Mouse (Mus musculus) cerebral cortex, adult 2 months (tissue): ENCODE data around the gene Eea1.

Experiments
- WGBS: fragments of 180-500 bp; shearing (Covaris S2); methylation state at CpG from one replicate; pipeline ENCODE4 v1.1.7; 2018; 5-methylcytosine and 5-hydroxymethylcytosine counted together

Gene Eea1

DNA sequence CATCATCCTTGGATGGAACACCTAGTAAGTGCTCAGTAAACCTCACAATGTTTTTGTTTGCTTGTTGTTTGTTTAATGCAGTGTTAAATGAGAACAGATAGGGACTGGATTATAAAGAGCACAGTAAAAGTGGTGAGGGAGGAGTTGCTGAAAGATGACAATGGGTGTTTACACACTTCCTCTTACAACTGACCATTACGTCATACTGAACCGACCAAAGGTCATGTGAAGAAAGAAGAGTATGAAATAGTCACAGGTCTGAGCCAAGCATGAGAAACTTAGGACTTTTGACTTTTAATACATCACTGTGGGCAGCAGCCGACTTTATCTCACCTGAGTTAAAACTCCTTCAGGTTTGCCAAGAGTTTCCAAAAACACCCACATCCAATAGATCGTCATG is 135.0 kb downstream of the Eea1 start:
- 57% methylated on average over 4 of the region's 4 CpGs for WGBS

DNA sequence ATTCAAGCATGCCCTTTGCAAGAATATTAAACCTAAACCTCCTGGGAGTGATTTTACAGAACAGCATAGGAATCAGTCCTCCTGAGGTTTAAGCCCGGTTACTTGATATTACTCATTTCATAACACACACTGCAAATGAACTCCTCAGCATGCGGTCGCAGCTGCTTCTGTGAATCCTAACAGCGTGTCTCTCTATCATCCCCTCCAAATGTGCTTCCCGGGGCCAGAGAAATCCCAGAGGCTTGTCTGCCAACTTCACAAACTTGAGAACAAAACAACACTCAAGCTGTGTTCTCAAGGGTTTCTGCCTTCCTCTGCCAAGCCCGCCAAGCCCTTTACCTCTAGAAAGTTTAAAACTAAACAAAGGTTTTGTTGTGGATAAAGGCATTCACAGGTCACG is 135.4 kb downstream of the Eea1 start:
- 16% methylated on average over 7 of the region's 7 CpGs for WGBS

DNA sequence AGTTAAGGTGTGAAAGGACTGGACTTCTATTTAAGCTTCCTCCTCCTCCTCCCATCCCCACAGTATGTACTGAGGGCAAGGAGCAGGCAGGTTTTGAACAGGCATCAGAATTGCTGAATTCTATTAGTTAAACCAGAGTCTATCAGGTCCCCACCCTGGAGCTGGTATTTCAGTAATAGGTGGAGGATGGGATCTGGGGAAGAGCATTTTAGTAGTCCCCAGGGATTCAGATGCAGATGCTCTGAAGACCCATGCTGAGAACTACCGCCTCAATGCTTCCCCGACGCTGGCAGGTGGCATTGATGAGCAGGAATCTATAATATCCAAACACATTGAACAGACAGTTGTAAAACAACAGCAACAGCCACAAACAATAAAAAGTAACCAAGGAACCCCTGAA is 136.0 kb downstream of the Eea1 start:
- WGBS, result 76% methylated on average over 3 of the region's 3 CpGs

DNA sequence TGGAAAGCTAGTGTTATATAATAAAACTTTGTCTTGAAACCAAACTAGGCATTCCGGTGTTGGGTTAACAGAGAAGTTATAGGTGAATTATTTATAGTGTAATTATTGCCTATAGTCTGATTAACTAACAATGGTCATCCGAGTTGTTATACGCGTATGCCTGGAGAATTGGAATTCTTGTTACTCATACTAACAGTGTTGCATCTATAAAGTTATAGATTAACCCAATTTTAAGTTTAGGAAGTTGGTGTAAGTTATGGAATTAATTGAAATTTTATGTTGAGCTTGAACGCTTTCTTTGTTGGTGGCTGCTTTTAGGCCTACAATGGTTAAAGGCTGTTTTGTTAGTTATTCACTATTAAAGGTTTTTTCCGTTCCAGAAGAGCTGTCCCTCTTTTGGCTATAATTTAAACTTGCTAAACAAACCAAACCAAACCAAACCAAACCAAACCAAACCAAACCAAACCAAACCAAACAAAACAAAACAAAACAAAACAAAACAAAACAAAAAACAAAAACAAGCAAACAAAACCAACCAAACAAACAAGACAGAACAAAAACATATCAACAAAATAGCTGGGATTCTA is 137.1 kb downstream of the Eea1 start:
- 62% methylated on average over 6 of the region's 6 CpGs for WGBS

DNA sequence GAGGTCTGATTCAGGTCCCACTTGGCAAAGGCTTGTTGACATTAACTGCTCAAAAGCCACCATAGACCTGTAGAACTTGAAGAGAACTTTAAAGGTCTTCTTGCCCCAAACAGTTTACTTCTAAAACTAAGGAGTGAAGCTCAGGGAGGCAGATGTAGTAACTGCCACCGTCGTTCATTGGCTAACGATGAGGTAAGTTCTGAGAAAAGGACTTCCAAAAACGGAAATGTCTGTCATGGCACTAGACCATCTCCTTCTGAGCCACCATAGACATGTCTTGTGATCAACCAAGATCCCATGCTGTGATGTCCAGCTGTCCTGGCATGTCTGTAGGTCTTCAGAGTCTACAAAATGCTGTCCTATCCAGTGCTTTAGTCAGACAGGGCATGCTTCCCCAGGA is 139.4 kb downstream of the Eea1 start:
- 86% methylated on average over 4 of the region's 4 CpGs for WGBS

DNA sequence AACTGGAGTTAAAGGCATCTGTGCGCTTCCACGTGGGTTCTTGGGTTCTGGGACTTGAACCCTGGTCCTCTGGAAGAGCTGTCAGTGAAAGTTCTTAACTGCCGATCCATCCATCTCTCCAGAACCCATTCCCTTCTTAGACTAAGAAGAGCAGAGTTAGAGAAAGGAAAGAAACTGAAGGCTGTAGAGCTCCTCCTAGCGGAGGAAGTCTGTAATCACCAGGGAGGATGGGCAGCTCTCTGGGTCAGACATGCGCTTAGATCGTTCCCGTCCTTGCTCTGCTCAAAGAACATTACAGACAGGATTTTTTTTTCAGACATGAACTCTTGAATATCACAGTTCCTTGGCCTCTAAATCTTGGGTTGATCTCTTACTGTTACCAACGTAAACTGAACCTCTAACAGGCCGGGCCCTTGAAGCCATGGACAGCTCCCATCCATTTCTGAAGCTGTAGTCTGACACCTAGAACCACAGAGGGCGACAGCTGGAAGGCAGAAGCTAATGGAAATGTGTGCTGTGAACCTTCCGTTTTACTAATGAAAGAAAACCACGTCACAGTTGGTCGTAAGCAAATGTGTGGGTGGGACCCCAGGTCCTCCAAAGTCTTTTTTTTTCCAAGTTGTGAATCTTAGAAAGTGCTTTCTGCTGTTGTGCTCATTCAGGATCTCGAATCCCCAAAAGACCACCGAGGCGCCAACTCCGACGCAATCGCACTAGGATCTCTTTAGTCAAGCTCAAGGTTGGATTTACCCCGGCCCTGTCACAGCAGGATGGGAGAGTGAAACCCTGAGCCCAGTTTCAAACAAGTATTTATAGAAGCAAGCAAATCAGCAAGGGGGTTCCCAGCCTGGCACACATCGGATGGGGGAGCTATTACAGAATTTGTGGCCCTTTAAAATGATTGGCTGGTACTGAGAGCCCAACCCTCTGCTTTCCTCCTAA is 140.3 kb downstream of the Eea1 start:
- 71% methylated on average over 21 of the region's 21 CpGs for WGBS

DNA sequence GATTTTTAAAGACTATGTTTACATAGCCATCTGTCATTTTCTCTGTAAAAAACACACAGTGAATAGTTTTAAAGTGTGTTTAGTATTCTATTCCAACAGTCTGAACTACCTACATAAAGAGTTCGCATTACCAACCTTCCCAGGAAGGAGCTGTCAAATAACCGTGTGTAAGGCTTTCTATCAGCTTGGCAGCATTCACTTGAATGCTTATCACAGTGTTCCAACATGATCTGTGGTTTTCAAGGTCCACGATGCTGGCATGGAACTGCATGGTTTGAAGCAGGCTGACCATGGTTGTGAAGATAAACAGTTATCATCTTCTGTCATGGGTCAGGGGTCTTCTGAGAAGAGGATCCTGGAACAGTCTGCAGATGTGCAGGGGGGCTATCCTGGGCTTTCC is 141.8 kb downstream of the Eea1 start:
- WGBS, result 50% methylated on average over 3 of the region's 3 CpGs

DNA sequence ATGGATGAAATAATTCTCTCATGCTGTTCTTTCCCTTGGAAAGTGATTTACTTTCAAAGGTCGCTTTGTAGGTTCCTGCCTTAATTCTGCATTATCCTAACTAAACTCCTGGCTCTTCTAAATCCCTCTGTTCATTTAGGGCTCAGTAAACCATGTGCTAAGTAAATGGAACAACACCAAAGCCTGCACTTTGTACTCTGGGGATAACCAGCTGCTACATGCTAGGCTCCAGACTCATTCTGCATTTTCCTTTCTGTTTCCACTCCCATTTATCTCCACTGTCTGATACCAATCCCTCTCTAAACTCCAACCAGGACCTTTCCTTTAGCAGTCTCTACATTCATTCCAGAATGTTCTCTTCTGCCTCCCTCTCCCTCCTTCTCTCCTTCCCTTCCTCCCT is 149.3 kb downstream of the Eea1 start:
- WGBS, result 73% methylated on average over 1 of the region's 1 CpGs

DNA sequence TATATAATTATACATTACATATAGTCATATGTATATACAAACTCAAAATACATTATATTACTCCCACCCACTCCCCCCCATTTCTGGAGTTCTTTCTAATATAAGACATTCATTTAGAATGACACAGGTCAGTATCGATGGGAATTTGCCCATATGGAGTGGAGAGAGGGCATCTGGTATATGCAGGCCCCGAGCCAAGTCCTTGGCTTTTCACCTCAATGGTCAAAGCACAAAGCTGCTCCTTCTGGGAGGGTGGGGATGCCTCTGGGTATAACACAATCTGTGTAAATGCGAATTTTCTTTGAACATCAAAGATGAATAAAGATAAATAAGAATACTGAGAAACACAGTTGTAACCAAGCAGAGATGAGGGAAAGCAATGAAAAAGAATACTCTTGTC is 149.9 kb downstream of the Eea1 start:
- WGBS, result 83% methylated on average over 3 of the region's 3 CpGs

DNA sequence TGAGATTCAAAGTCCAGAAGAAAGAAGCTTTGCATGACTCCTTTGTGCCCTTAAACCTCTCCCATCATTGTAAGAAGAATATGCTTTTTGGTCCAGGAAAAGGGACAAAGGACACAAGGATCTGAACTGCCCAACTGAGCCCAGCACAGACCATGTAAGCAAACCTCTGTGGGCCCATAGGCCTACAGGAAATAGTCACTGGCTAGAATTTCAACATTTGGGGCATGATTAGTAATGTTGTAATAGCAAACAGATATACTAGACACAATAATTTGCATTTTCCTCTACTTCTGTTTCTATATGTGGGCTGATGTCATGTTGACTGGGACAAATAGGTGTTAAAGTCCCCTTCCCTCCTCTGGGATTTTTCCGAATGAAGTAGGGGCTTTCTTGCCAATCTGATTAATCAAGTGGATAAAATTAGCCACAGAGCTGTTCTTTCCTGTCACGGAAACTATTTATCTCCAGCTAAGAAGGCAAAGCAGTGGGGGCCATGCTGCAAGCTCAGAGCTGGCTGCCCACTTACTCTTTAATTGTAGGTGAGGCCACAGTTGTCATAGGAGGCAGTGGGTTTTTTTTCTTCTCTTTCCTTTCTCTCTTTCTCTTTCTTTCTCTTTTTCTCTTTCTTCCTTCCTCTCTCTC is 153.6 kb downstream of the Eea1 start:
- 64% methylated on average over 2 of the region's 2 CpGs for WGBS

DNA sequence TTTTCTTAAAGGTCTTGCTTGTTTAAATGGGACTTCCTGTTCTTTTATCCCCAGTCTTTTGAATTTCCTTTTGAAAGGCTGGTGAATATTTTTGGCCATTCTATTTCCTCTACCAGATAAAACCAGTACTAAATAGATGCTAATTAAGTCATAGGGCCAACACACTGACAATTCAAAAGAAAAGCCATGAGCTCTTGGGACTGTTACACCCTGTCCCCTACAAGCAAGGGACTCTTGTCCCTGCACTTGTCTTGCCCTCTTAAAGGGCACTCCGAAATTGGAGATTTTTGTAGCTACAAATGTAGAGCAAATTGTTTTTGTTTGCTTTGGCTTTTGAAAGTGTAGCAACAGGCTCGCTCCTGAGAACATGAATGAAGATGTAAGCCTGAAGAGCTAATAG is 154.1 kb downstream of the Eea1 start:
- 60% methylated on average over 2 of the region's 2 CpGs for WGBS
